Mouse (Mus musculus): Measurements from ENCODE around the gene Nckap1.
"Not testable (repeated sequence)": the region's sequence is repeated elsewhere in the genome, so short reads cannot be mapped to it uniquely, and the experiment has no call there.

Gene Nckap1

DNA sequence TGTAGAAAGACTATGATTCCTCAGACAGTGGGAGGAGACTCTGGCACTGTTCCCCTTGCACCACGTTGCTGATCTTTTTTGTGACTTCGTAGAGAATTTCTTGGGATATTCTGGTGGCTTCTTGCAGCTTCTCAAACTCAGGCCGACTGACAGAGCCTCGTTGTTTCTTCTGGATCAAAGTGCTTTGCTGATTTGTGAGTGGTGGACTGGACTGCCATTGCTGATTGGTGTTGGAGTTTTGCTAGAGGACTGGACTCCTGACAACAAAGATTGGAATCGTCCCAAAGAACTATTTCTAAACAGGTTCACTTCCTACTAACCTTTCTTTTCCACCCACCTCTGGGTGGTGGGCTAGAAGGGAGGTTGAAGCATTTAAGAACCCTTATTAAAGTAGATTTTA is 21.5 kb downstream of the Nckap1 start:
- no peak for DNase-seq

DNA sequence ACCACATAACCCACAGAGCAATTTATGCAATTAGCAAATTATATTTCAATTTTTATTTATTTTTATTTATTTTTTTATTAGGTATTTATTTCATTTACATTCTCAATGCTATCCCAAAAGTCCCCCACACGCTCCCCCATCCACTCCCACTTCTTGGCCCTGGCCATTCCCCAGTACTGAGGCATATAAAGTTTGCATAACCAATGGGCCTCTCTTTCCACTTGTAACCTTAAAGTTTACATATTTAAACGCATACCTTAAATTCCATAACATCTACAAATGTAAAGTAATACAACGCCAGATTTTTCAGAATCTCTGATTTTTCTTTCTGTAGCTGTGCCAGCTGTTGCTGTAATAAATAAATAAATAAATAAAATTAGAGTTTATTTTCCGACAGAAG is 26.7 kb downstream of the Nckap1 start:
- no peak for DNase-seq

DNA sequence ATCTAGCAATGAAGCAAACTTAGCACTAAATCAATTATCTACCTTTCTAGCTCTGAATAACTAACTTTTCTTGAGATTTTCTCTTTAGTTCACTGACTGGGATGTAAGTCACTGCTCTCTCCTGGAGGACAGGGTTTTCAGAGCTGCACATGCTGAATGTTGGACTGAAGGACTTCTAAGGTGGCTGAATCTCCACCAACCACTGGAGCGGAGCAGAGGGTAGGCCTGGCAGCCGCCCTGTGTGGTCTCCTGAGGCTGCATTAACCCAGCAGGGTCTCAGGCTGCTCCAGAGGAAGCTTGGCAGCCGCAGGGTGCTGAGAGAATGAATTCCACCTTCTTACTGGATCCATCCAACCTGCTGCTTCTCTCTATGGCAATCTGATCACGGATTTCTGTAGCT is 31.5 kb downstream of the Nckap1 start:
- no peak for DNase-seq

DNA sequence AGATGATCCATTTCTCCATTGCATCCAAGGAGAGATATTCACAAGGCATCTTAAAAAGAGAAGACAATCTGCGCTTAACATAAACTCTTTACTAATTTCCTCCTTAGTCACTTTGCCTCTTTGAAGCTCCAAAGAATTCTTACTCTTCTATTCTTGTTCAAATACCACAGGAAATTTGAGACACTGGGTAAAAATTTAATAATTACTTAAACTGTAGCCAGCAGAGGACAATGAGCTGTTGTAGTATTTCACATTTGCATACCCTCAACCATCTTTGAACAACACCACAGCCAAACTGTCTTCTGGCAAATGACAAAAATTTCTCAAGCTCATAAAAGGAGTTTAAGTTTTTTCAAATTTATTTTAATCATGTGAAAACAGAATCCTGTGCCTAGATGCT is 33.3 kb downstream of the Nckap1 start:
- no peak for DNase-seq

DNA sequence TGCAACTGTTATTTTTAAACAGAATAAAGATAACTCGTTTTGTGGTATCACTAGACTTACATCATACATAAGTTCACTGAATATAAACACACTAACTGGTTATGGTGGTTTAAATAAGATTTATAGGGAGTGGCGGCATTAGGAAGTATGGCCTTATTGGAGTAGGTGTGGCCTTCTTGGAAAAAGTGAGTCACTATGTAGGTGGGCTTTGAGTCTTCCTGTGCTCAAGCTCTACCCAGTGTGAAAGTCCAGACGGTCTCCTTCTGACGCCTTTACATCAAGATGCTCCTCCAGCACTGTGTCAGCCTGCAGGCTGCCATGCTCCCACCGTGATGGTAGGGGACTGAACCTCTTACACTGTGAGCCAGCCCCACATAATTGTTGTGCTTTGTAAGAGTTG is 38.4 kb downstream of the Nckap1 start:
- DNase-seq: no peak

DNA sequence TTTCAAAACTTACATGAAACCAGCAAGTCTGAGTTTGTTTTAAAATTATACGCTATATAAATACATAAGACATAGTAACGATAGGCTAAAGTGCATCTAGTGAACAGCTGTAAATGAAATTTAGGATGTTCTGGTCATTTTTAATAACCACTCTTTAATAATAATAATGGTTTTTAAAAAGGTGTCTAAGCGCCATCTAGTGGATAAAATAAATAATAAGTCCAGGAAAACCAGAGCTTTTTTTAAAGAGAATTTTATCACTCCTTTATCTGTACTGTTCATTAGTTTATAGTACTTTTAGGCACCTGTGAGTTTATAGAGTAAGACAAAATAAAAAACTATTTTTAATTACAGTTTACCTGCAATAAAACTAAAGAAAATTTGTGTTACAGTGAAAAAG is 44.0 kb downstream of the Nckap1 start:
- no peak for DNase-seq

DNA sequence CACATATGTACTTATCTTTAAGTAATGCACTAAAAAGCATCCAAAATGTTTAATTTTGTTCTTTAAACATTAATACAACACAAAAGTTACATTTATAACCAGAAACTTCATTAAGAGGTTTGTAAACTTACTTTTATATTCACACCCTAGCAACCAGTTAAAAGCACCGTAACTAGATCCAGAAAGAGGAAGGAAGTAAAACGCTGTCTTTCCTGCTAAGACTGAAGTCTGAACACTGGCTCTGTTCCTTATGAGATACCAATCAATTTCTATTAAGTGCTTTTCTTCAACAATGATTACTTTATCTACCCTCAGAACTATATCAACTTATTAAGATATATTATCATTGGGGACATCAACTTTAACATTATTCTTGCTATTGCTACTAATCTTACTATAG is 44.6 kb downstream of the Nckap1 start:
- DNase-seq: no peak

DNA sequence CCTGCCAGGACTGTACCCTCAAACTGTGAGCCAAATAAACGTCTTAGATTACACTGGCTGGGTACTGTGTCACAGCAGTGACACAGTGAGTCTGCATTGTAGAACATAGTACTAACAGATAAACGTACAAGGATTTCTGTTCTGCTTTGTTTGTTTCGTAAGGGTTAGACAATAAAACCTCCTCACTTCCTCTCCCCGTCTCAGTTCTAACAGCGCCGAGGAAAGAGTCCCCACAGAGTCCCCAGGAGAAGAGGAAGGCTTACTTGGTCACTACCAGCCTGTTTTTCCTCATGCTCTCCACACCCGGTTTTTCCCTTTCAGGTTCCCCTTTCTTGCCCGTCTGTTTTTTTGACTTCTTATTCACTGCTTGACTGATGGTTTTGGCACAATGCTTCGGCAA is 56.9 kb downstream of the Nckap1 start:
- no peak for DNase-seq

DNA sequence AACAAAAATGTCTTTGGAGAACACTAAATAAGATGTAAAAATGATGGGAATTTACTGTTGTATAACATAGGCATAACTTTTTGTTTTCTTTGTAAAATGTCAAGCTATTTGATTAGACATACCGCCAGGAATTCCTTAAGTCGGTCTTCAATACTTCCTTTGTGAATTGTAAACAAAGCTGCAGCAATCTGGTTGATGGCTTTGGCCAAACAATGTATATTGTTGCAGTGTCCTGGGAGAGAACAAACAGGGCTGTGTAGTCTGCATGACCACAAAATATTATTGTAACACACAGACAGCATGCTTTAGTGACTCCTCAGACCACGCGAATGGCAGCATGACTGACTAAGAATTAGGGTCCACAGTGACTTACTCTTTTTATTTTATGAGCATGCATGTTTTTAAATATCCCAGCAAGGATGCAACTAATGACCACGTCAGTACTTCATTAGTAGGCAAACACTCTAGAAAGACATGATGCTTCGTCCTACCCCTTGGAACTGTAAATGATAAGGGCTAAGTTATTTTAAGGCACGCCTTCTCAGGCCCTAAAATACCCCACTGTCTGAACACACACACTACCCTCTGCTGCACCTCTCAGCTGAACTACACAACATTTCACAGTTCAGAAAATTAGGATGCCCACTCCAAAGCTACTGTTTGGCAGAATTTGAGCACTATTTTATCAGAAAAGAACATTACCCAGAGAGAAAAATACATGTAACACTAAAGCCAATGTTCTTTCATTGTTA is 75.0 kb downstream of the Nckap1 start:
- DNase-seq: no peak

DNA sequence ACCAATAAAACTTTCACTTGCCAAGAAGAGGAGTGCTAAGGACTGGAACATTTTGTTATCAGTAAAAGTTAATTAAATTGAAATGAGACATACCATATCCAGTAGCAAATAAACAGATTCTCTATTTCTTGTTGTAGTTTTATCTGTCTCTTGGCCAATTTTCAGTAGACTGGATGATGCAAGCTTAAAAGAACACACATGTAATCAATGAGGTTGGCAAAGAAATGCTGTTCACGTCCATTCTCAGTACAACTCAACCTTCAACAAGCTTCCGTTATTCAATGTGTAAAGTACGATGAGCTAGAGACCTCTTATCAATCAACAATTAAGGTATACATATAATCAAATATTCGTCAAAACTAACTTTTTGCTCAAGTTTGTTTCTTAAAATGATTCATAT is 79.0 kb downstream of the Nckap1 start:
- DNase-seq: no peak

DNA sequence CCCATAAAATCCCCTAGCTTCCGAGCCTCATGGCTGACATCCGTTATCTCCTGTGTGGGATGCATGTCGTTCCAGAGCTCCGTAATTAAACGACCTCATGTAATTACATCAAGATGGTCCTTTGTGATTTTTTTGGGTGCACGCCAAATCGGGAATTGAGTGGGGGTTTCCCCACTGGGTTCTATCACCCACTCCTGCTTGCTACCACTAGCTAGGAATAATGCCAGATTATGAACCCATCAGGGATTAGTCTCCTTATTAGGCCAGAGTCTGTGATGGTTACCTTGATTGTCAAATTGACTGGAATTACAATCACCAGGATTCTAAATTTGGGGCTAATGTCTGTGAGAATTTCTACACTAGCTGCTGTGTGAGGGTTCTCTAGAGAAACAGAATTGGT is 85.9 kb downstream of the Nckap1 start:
- DNase-seq: not testable (repeated sequence)

DNA sequence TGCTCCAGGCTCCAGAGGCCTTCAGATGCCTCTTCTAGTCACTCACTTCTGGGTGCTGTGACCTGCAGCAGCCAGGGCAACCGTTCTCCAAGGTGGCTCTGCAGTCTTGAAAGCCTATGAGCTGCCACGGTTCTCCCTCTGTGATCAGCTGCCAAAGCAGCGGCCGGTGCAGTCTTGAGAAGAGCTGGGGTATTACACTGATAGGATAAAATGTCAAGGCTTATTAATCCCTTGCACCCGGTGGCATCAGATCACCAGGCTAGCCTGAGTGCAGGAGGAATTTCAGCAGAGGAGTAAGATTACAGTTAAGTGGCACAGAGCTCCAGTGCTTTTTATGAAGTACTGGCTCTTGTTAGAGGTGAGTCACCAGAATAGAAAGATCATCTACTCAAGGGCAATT is 94.3 kb downstream of the Nckap1 start:
- DNase-seq: no peak

DNA sequence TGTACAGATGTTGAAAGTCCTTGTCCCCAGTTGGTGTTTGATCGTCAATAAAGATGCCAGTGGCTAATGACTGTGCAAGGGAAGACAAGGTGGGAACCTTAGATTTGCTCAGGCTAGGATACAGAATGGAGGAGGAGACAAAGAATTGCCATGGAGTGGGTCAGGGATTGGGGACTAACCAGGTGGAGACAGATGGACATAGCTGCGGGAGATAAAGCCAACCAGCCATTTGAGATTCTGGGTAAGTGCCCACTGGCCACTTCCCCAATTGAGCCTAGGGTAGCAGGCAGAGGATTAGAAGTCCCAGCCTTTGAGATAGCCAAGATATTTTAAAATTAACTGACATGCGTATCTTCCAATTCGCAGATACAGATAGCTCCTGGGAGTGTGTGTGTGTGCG is 96.2 kb downstream of the Nckap1 start:
- no peak for DNase-seq

DNA sequence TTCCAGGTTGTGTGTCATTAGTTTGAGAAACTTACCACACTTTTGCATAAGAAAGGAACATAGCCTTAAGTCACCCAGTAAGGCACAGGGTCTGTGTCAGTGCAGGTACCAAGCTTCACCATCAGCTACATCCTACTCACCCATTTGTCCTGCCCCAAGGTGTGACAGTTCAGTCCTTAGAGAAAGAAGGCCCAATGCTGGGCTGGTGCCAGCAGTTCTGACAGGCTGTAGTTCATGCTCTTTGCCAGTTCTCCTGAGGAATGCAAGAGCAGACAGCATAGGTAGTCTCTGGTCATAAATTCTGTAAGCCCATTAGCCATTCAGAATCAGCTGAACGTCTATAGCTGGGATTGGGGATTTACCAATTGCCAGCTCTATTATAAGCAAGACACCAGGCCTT is 105.3 kb downstream of the Nckap1 start:
- DNase-seq: no peak

DNA sequence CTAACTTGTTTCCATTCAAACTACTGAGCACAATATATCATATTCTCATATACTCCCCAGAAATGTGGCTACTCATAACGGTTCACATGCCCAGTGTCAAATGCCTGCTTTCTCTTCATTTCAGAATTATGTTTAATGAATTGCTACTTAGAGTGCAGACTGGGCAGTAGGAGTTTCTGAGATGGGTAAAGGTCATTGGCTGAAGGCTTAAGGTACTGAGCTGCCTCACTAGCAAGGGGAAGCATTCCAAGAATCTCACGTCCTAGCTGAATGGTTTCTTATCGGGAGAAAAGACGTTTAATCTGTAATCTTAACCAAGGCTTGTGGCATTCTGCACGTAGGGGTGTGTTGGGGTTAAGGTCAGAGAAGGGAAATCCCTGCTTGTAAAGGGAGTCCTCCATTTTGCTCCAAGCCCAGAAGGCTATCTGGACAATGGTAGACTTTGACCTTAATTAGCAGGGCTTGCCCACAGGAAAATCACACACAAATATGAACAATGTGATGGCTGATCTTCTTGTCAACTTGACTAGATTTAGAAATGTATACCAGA is 106.9 kb downstream of the Nckap1 start:
- DNase-seq: no peak

DNA sequence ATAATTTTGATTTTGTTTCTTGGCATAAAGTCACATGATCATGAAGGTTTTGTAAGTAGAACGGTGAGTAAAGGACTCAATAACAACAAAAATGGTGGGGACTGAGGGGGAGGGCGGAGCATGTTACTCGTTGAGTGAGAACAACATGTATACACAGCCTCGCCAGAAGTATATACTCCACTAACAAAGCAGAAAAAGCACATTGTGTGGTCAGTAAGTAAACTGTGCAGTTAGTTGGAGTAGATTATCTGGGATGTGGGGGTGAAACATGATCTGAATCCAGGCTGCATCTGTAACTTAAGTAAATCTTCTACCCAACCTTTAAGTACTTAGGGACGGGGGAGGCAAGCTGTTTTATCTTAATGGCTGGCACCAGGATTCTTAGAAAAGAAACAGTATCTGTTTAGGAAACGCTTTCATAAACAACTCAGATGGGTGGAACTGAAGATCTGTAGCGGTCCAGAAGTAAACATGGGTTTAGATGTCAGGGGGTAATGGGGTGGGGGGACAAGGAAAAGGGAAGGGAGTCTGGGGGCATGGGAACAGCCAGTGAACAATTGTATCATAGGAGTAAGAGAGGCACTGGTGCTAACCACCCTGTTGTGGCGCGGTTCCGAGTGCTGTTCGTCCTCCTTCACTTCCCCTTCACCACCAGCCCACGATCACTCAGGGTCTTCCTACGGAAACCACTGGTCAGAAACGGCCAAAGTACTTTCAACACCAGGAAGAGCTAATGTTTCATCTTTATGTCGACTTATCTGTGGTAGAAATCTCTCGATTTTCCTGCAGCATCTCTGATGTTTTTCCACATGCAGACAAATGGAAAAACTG is 115.0 kb downstream of the Nckap1 start:
- no peak for DNase-seq

DNA sequence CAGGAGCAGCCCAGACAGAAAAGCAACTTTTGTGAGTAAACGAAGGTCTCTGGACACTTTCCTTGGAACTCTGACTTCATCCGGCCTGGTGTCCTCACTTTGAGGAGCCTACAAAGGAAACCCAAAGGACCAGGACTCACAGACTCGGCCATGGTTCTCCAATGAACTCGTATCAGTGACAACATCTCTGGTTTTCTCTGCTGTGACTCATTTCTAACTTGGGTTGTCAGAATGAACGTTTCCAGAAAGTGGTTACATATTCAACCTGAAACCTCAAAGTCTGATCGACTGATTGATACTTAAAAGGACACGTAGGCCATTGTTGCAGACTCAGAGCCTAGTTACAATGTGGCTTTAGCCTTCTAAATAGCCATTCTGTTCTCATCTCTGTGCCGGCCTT is 119.4 kb downstream of the Nckap1 start:
- no peak for DNase-seq
